Mouse (Mus musculus) erythroblast, embryonic 14.5 days (primary cell): ENCODE measurements at regions not wholly inside any gene's neighbourhood (a gene's known extent, or its start where the extent isn't known, plus 50 kb on each side); places are given as distances from the start of the nearest gene placed in this dataset.
A peak's percentile ranks its signal among the peaks of the same experiment; 100 is the strongest.

Source experiments
- H3K27me3 ChIP-seq: 2 replicates; pipeline ENCODE4 v1.6.1; 2012; ENCODE audit warnings: inconsistent platforms; ENCODE audit not compliant: control insufficient read depth
- H3K36me3 ChIP-seq: 2 replicates; pipeline ENCODE4 v1.6.1; 2012; ENCODE audit warnings: mild to moderate bottlenecking, inconsistent platforms; ENCODE audit not compliant: control insufficient read depth
- H3K4me1 ChIP-seq: 2 replicates; pipeline ENCODE4 v1.6.1; 2012; ENCODE audit warnings: inconsistent platforms; ENCODE audit not compliant: control insufficient read depth
- H3K4me3 ChIP-seq: replicated peaks from 2 replicates; pipeline ENCODE3; 2012; ENCODE audit warnings: moderate library complexity, mild to moderate bottlenecking, inconsistent platforms
- H3K9me3 ChIP-seq: 2 replicates; pipeline ENCODE4 v1.6.1; 2012; ENCODE audit warnings: low read length, inconsistent platforms, mixed read lengths; ENCODE audit not compliant: control insufficient read depth
- GATA1 ChIP-seq: IDR thresholded peaks from 2 replicates; pipeline ENCODE4 v1.6.1; 2012; ENCODE audit warnings: low read length, inconsistent platforms, mixed read lengths
- TAL1 ChIP-seq: IDR thresholded peaks from 3 replicates; pipeline ENCODE4 v1.6.1; 2012; ENCODE audit warnings: low read length, inconsistent platforms, mixed read lengths

DNA sequence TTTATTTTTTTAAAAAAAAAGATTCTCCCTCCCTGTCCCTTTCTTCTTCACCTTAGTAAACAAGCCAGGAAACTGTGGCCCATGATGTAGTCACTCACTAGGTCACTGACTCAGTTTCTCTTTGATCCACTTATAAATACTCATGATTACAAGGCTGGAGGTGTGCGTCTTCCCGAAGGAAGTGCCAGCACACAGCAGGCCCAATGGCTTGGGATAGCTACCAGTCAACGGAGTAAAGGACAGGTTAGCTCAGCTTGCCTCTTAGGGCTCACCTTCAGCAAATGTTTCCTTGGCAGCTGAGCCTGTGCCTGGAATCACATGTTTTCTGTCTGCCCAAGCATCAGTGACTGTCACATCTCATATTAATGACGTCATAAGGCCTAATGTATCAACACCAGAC lies 230.8 kb upstream of the Npvf start:
- no peak for TF ChIP-seq GATA1
- TF ChIP-seq TAL1, result no peak
- no peaks in the 10 kb centered on the region for H3K9me3 ChIP-seq
- peaks cover 17% of the 10 kb centered on the region for H3K27me3 ChIP-seq
- H3K4me1 ChIP-seq, result peaks cover 12% of the 10 kb centered on the region
- H3K4me3 ChIP-seq, result no peak overlapping the region
- no peaks in the 10 kb centered on the region for H3K36me3 ChIP-seq

- Histone ChIP-seq H3K9me3 (no peaks in the 10 kb centered on the region), H3K27me3 (peaks cover 26% of the 10 kb centered on the region), H3K4me3 (no peak overlapping the region), H3K4me1 (peaks cover 20% of the 10 kb centered on the region), H3K36me3 (no peaks in the 10 kb centered on the region)
- TF ChIP-seq GATA1 (no peak), TAL1 (no peak)
These were observed 231.6 kb upstream of the Npvf start for GRCm38 (mm10) chr6:50885771-50886360.

- H3K36me3 ChIP-seq, result no peaks in the 10 kb centered on the region
- H3K27me3 ChIP-seq, result peaks cover 50% of the 10 kb centered on the region
- no peaks in the 10 kb centered on the region for H3K9me3 ChIP-seq
- TF ChIP-seq GATA1 (peak; percentile 89), TAL1 (peak; percentile 90)
- peak overlapping the region; percentile 52 for H3K4me3 ChIP-seq
- H3K4me1 ChIP-seq, result peaks cover 45% of the 10 kb centered on the region
These were observed 236.3 kb upstream of the Npvf start for GRCm38 (mm10) chr6:50890370-50891204.

DNA sequence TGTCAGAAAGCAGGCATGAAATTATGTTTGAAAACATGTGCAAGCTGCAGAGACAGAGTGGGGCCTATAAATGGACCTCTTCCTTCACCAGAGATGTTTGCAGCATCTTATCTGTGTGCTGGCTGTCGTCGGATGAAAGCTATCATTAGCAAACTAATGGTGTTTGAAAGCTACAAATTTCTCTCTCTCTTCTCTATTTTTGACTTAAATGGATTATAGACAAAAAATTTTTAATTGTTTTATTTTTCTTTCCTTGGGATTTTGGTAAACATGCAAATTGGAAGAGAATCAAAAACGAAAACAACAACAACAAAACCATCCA lies 236.9 kb upstream of the Npvf start:
- Histone ChIP-seq H3K9me3 (no peaks in the 10 kb centered on the region), H3K36me3 (no peaks in the 10 kb centered on the region), H3K27me3 (peaks cover 52% of the 10 kb centered on the region), H3K4me3 (peak overlapping the region; percentile 52), H3K4me1 (peaks cover 45% of the 10 kb centered on the region)
- TF ChIP-seq GATA1 (no peak), TAL1 (no peak)

GRCm38 (mm10) chr6:50898792-50899191 lies 244.6 kb upstream of the Npvf start:
- Histone ChIP-seq H3K4me3 (no peak overlapping the region), H3K27me3 (peaks cover 11% of the 10 kb centered on the region), H3K4me1 (no peaks in the 10 kb centered on the region), H3K9me3 (no peaks in the 10 kb centered on the region; the same call in 1 of the 2 replicates), H3K36me3 (no peaks in the 10 kb centered on the region)
- TF ChIP-seq TAL1 (no peak), GATA1 (no peak)

- no peaks in the 10 kb centered on the region for H3K36me3 ChIP-seq
- peaks cover 4% of the 10 kb centered on the region for H3K9me3 ChIP-seq
- no peaks in the 10 kb centered on the region for H3K27me3 ChIP-seq
- no peak overlapping the region for H3K4me3 ChIP-seq
- no peaks in the 10 kb centered on the region for H3K4me1 ChIP-seq
- TF ChIP-seq GATA1 (no peak), TAL1 (no peak)
These were observed 261.2 kb upstream of the Npvf start for GRCm38 (mm10) chr6:50915166-50916030.

- no peak for TF ChIP-seq TAL1
- no peak for TF ChIP-seq GATA1
- H3K4me1 ChIP-seq, result no peaks in the 10 kb centered on the region
These were observed 264.0 kb upstream of the Npvf start for GRCm38 (mm10) chr6:50918248-50918647.

DNA sequence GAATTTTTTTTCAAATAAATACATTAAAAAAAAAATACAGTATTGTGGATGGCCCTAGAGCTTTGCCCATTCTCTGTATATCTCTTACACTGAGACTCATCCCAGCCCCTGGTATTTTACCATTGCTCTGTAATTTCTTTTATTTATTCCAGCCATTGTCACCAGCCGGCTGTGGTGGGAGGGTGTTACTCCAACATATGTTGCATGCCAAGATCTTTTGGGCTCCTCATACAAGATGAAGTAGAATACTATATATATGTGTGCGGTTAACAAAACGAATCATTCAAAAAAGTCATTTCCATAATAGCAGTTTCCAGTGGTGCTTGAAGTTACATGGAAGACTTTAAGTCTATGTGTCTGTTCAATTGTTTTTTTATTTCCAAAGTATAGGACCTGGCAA lies 268.0 kb upstream of the Npvf start:
- Histone ChIP-seq H3K27me3 (no peaks in the 10 kb centered on the region), H3K4me1 (no peaks in the 10 kb centered on the region), H3K36me3 (no peaks in the 10 kb centered on the region), H3K9me3 (peaks cover 3% of the 10 kb centered on the region; the same call in 1 of the 2 replicates), H3K4me3 (no peak overlapping the region)
- no peak for TF ChIP-seq GATA1
- no peak for TF ChIP-seq TAL1

More at GRCm38 (mm10) chr6:50918248-50918647, 264.0 kb upstream of the Npvf start:
- H3K9me3 ChIP-seq, result peaks cover 4% of the 10 kb centered on the region
- no peaks in the 10 kb centered on the region for H3K27me3 ChIP-seq
- H3K4me3 ChIP-seq, result no peak overlapping the region
- no peaks in the 10 kb centered on the region for H3K36me3 ChIP-seq

- TF ChIP-seq TAL1, result no peak
- no peak for TF ChIP-seq GATA1
- H3K9me3 ChIP-seq, result peaks cover 6% of the 10 kb centered on the region; the same call in 1 of the 2 replicates
- no peak overlapping the region for H3K4me3 ChIP-seq
- H3K27me3 ChIP-seq, result no peaks in the 10 kb centered on the region; the same call in 1 of the 2 replicates
- H3K36me3 ChIP-seq, result no peaks in the 10 kb centered on the region
- H3K4me1 ChIP-seq, result no peaks in the 10 kb centered on the region
These were observed 270.3 kb upstream of the Npvf start for GRCm38 (mm10) chr6:50924571-50924970.
